Mouse (Mus musculus): Measurements from ENCODE around the gene Gpr132.

Gpr132 gene

DNA sequence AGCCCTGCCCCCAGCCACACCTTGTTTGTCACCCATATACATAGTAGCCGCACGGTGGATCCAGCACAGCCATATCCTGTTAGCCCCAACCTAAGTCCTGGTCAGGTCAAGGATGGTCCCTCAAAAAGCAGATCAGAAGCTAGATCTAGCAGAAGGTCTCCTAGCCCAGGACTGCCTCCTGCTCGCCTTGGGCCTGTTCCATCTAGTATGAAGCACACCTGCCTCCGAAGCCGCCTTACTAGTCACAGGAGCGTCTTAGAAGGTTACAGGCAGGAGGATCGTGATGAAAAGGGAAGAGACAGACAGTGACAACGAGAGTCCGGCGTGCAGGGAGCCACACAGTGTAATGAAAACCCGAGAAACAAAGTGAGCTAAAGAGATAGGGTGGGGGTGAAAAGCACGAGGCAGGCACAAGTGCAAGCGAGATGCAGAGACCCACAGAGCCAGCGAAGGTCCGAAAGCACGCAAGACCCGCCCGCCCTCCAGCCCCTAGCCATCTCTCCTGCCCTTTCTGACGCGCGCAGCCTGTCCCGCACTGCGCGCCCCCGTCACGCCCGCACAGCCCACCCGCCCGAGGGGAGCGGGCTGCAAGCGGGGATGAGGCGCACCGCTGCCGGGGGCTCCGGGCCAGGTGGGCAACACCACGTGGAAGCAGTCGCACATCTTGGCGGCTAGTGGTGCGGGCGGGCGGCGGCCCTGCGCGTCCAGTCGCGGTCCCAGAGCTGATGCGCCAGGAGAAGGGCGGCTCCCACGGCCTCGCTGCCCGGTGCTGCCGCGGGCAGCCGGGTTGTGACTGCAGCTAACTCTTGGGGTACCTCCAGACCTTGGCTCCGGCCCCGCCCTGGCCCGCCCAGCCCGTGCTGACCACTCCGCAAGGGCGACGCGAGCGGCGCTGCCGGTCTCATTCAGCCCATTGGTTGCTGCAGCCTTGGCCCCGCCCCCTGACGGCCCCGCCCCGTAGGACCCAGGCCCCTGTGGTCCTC is 65.9 kb downstream of the Gpr132 start, which contains the start of gene Ahnak2:
Ahnak2 (minus strand) TSS at position 794 of the 983 bp plus-strand sequence.
- ChIA-PET POLR2A (interaction anchor here in 3 of 4 experiments (0.8 to 31.6 kb wide), 10 partner anchors 8 to 96 kb away, joined by 3 to 488 read pairs (median 6); partner anchors contain the start of gene Cdca4 (in 2 of the 3)), CTCF (interaction anchor here in 3 of 4 experiments (0.5 to 2.1 kb wide), 7 partner anchors 12 to 313 kb away, joined by 3 to 8 read pairs (median 3); partner anchors contain the start of gene Cdca4 (in 1 of the 3))

Data from embryonic stem cell, embryonic (primary cell).